Mouse (Mus musculus): ENCODE results near the gene Ddx39b. TPM values are rescaled to one million over a fixed set of nuclear protein-coding genes. Genes with fewer than 3 reads are reported as not detected.

Gene Ddx39b
- polyA plus RNA-seq, 1 experiment from 2014 or later, result 466 TPM

GRCm38 (mm10) chr17:35255704-35256103 lies 14.2 kb downstream of the Ddx39b start:
- no peak overlapping the region for H3K4me3 ChIP-seq (replicated peaks; ENCODE audit: low read length)
- H3K27ac ChIP-seq (ENCODE audit: low read length), result no peak overlapping the region
- peaks cover 4% of the 10 kb centered on the region; the same call in 1 of the 2 replicates for H3K4me1 ChIP-seq (replicated peaks; ENCODE audit: control insufficient read depth, insufficient read depth, low read length)
- no peaks in the 10 kb centered on the region for H3K27me3 ChIP-seq (replicated peaks; ENCODE audit: control insufficient read depth, insufficient read depth, low read length)
- H3K9me3 ChIP-seq (ENCODE audit: control insufficient read depth, low read length), result no peaks in the 10 kb centered on the region
- peaks cover 27% of the 10 kb centered on the region for H3K36me3 ChIP-seq (ENCODE audit: control insufficient read depth, insufficient read depth)
- ATAC-seq, result no peak
- no peak overlapping the region for H3K4me2 ChIP-seq (ENCODE audit: low read length)
- WGBS, result 61% methylated on average over 4 of the region's 4 CpGs
- H3K9ac ChIP-seq (replicated peaks; ENCODE audit: low read depth, low read length), result no peak overlapping the region

GRCm38 (mm10) chr17:35257378-35257777 lies 15.8 kb downstream of the Ddx39b start:
- H3K4me1 ChIP-seq (replicated peaks; ENCODE audit: control insufficient read depth, insufficient read depth, low read length), result peaks cover 4% of the 10 kb centered on the region; the same call in 1 of the 2 replicates
- no peak overlapping the region for H3K9ac ChIP-seq (replicated peaks; ENCODE audit: low read depth, low read length)
- H3K4me3 ChIP-seq (replicated peaks; ENCODE audit: low read length), result no peak overlapping the region
- H3K27ac ChIP-seq (ENCODE audit: low read length), result no peak overlapping the region
- H3K9me3 ChIP-seq (ENCODE audit: control insufficient read depth, low read length), result no peaks in the 10 kb centered on the region
- no peaks in the 10 kb centered on the region; the same call in 1 of the 2 replicates for H3K27me3 ChIP-seq (replicated peaks; ENCODE audit: control insufficient read depth, insufficient read depth, low read length)
- 64% methylated on average over 1 of the region's 1 CpGs for WGBS
- peaks cover 15% of the 10 kb centered on the region for H3K36me3 ChIP-seq (ENCODE audit: control insufficient read depth, insufficient read depth)
- ATAC-seq, result no peak
- no peak overlapping the region for H3K4me2 ChIP-seq (ENCODE audit: low read length)

- Histone ChIP-seq H3K4me2 (ENCODE audit: low read length) (peak overlapping the region; percentile 41), H3K27me3 (replicated peaks; ENCODE audit: control insufficient read depth, insufficient read depth, low read length) (no peaks in the 10 kb centered on the region; the same call in 1 of the 2 replicates), H3K9me3 (ENCODE audit: control insufficient read depth, low read length) (no peaks in the 10 kb centered on the region), H3K36me3 (ENCODE audit: control insufficient read depth, insufficient read depth) (peaks cover 9% of the 10 kb centered on the region), H3K4me1 (replicated peaks; ENCODE audit: control insufficient read depth, insufficient read depth, low read length) (peaks cover 6% of the 10 kb centered on the region; the same call in 1 of the 2 replicates), H3K4me3 (replicated peaks; ENCODE audit: low read length) (peak overlapping the region; percentile 21; the same call in 1 of the 2 replicates), H3K9ac (replicated peaks; ENCODE audit: low read depth, low read length) (peak overlapping the region; percentile 45), H3K27ac (ENCODE audit: low read length) (no peak overlapping the region)
- 14% methylated on average over 17 of the region's 17 CpGs for WGBS
- no peak for ATAC-seq
These were observed 16.4 kb downstream of the Ddx39b start for GRCm38 (mm10) chr17:35257824-35258491.

- H3K9me3 ChIP-seq (ENCODE audit: control insufficient read depth, low read length), result no peaks in the 10 kb centered on the region
- H3K4me3 ChIP-seq (replicated peaks; ENCODE audit: low read length), result no peak overlapping the region
- peaks cover 10% of the 10 kb centered on the region for H3K4me1 ChIP-seq (replicated peaks; ENCODE audit: control insufficient read depth, insufficient read depth, low read length)
- H3K27ac ChIP-seq (ENCODE audit: low read length), result no peak overlapping the region
- peaks cover 4% of the 10 kb centered on the region for H3K36me3 ChIP-seq (ENCODE audit: control insufficient read depth, insufficient read depth)
- 68% methylated on average over 12 of the region's 14 CpGs for WGBS
- no peak overlapping the region for H3K9ac ChIP-seq (replicated peaks; ENCODE audit: low read depth, low read length)
- no peak for ATAC-seq
- no peaks in the 10 kb centered on the region; the same call in 1 of the 2 replicates for H3K27me3 ChIP-seq (replicated peaks; ENCODE audit: control insufficient read depth, insufficient read depth, low read length)
- H3K4me2 ChIP-seq (ENCODE audit: low read length), result no peak overlapping the region
These were observed 17.2 kb downstream of the Ddx39b start for GRCm38 (mm10) chr17:35258492-35259478.

GRCm38 (mm10) chr17:35259621-35260020 lies 18.1 kb downstream of the Ddx39b start:
- H3K27ac ChIP-seq (ENCODE audit: low read length), result no peak overlapping the region
- WGBS, result 77% methylated on average over 4 of the region's 4 CpGs
- H3K9me3 ChIP-seq (ENCODE audit: control insufficient read depth, low read length), result no peaks in the 10 kb centered on the region
- no peak overlapping the region for H3K4me3 ChIP-seq (replicated peaks; ENCODE audit: low read length)
- no peak for ATAC-seq
- H3K27me3 ChIP-seq (replicated peaks; ENCODE audit: control insufficient read depth, insufficient read depth, low read length), result no peaks in the 10 kb centered on the region; the same call in 1 of the 2 replicates
- H3K9ac ChIP-seq (replicated peaks; ENCODE audit: low read depth, low read length), result no peak overlapping the region
- H3K4me2 ChIP-seq (ENCODE audit: low read length), result no peak overlapping the region
- peaks cover 10% of the 10 kb centered on the region for H3K4me1 ChIP-seq (replicated peaks; ENCODE audit: control insufficient read depth, insufficient read depth, low read length)
- H3K36me3 ChIP-seq (ENCODE audit: control insufficient read depth, insufficient read depth), result no peaks in the 10 kb centered on the region

GRCm38 (mm10) chr17:35261651-35262050 lies 20.1 kb downstream of the Ddx39b start:
- Histone ChIP-seq H3K4me3 (replicated peaks; ENCODE audit: low read length) (no peak overlapping the region), H3K27ac (ENCODE audit: low read length) (no peak overlapping the region), H3K27me3 (replicated peaks; ENCODE audit: control insufficient read depth, insufficient read depth, low read length) (no peaks in the 10 kb centered on the region; the same call in 1 of the 2 replicates), H3K36me3 (ENCODE audit: control insufficient read depth, insufficient read depth) (no peaks in the 10 kb centered on the region), H3K9ac (replicated peaks; ENCODE audit: low read depth, low read length) (no peak overlapping the region), H3K9me3 (ENCODE audit: control insufficient read depth, low read length) (no peaks in the 10 kb centered on the region), H3K4me2 (ENCODE audit: low read length) (no peak overlapping the region), H3K4me1 (replicated peaks; ENCODE audit: control insufficient read depth, insufficient read depth, low read length) (peaks cover 10% of the 10 kb centered on the region)
- no peak for ATAC-seq
- 71% methylated on average over 13 of the region's 13 CpGs for WGBS

GRCm38 (mm10) chr17:35262664-35263522 lies 21.3 kb downstream of the Ddx39b start, which contains the start of gene H2-D1:
TSS of gene H2-D1 (plus strand) at chr17:35262730.
- WGBS, result under 1% methylated on average over 72 of the region's 73 CpGs
- Histone ChIP-seq H3K4me1 (replicated peaks; ENCODE audit: control insufficient read depth, insufficient read depth, low read length) (peaks cover 8% of the 10 kb centered on the region), H3K27me3 (replicated peaks; ENCODE audit: control insufficient read depth, insufficient read depth, low read length) (no peaks in the 10 kb centered on the region; the same call in 1 of the 2 replicates), H3K9me3 (ENCODE audit: control insufficient read depth, low read length) (no peaks in the 10 kb centered on the region), H3K4me3 (replicated peaks; ENCODE audit: low read length) (peak within 1 kb of the TSS; percentile 73), H3K4me2 (ENCODE audit: low read length) (peak within 1 kb of the TSS; percentile 89), H3K27ac (ENCODE audit: low read length) (no peak within 1 kb of the TSS), H3K36me3 (ENCODE audit: control insufficient read depth, insufficient read depth) (no peaks in the 10 kb centered on the region), H3K9ac (replicated peaks; ENCODE audit: low read depth, low read length) (peak within 1 kb of the TSS; percentile 73)
- peak; percentile 92 for ATAC-seq

- ATAC-seq, result no peak
These were observed 22.0 kb downstream of the Ddx39b start for GRCm38 (mm10) chr17:35263523-35263883.

More at GRCm38 (mm10) chr17:35263523-35263883, 22.0 kb downstream of the Ddx39b start:
- peak overlapping the region; percentile 89 for H3K4me2 ChIP-seq (ENCODE audit: low read length)
- H3K27ac ChIP-seq (ENCODE audit: low read length), result no peak overlapping the region
- peaks cover 6% of the 10 kb centered on the region for H3K4me1 ChIP-seq (replicated peaks; ENCODE audit: control insufficient read depth, insufficient read depth, low read length)
- no peaks in the 10 kb centered on the region for H3K36me3 ChIP-seq (ENCODE audit: control insufficient read depth, insufficient read depth)
- H3K4me3 ChIP-seq (replicated peaks; ENCODE audit: low read length), result peak overlapping the region; percentile 73
- H3K9ac ChIP-seq (replicated peaks; ENCODE audit: low read depth, low read length), result peak overlapping the region; percentile 73
- H3K9me3 ChIP-seq (ENCODE audit: control insufficient read depth, low read length), result no peaks in the 10 kb centered on the region
- no peaks in the 10 kb centered on the region; the same call in 1 of the 2 replicates for H3K27me3 ChIP-seq (replicated peaks; ENCODE audit: control insufficient read depth, insufficient read depth, low read length)
- WGBS, result under 1% methylated on average over 26 of the region's 31 CpGs
